Mouse (Mus musculus): Measurements from ENCODE around the gene Slc25a26. TPM values are rescaled to one million over a fixed set of nuclear protein-coding genes. Genes with fewer than 3 reads are reported as not detected.
A peak's percentile ranks its signal among the peaks of the same experiment; 100 is the strongest.

Slc25a26 gene
- polyA plus RNA-seq, 1 experiment from 2014 or later: 5.4 TPM

- Histone ChIP-seq H3K9ac (ENCODE audit: low read length) (no peak overlapping the region), H3K4me3 (ENCODE audit: low read depth, low read length) (no peak overlapping the region), H3K36me3 (ENCODE audit: control insufficient read depth, insufficient read depth, low read length) (peaks cover 17% of the 10 kb centered on the region), H3K4me1 (replicated peaks; ENCODE audit: control insufficient read depth, insufficient read depth) (peaks cover 6% of the 10 kb centered on the region; the same call in 1 of the 2 replicates), H3K4me2 (replicated peaks; ENCODE audit: low read depth) (no peak overlapping the region), H3K9me3 (ENCODE audit: control insufficient read depth, low read length) (no peaks in the 10 kb centered on the region), H3K27me3 (ENCODE audit: control insufficient read depth, insufficient read depth, low read length) (no peaks in the 10 kb centered on the region), H3K27ac (replicated peaks) (no peak overlapping the region)
- DNase-seq (ENCODE audit: low spot score) (no peak), ATAC-seq (ENCODE audit: low FRiP score, low TSS enrichment) (no peak)
- no peak for TF ChIP-seq CTCF (IDR thresholded peaks at IDR 0.05; ENCODE audit: low read depth)
- no peak for TF ChIP-seq EP300 (optimal IDR thresholded peaks at IDR 0.05)
- 45% methylated on average over 6 of the region's 6 CpGs for WGBS
These were observed 128.7 kb downstream of the Slc25a26 start for GRCm38 (mm10) chr6:94628787-94629186.

GRCm38 (mm10) chr6:94631051-94631778 is 131.1 kb downstream of the Slc25a26 start:
- H3K4me1 ChIP-seq (replicated peaks; ENCODE audit: control insufficient read depth, insufficient read depth): peaks cover 8% of the 10 kb centered on the region; the same call in 1 of the 2 replicates
- H3K27me3 ChIP-seq (ENCODE audit: control insufficient read depth, insufficient read depth, low read length): no peaks in the 10 kb centered on the region
- H3K36me3 ChIP-seq (ENCODE audit: control insufficient read depth, insufficient read depth, low read length): no peaks in the 10 kb centered on the region; the same call in 1 of the 2 replicates
- H3K4me2 ChIP-seq (replicated peaks; ENCODE audit: low read depth): no peak overlapping the region
- H3K4me3 ChIP-seq (ENCODE audit: low read depth, low read length): no peak overlapping the region
- 44% methylated on average over 7 of the region's 7 CpGs for WGBS
- DNase-seq (ENCODE audit: low spot score): no peak
- peak overlapping the region; percentile 45 for H3K27ac ChIP-seq (replicated peaks)
- ATAC-seq (ENCODE audit: low FRiP score, low TSS enrichment): no peak
- H3K9me3 ChIP-seq (ENCODE audit: control insufficient read depth, low read length): no peaks in the 10 kb centered on the region
- TF ChIP-seq CTCF (IDR thresholded peaks at IDR 0.05; ENCODE audit: low read depth): no peak
- H3K9ac ChIP-seq (ENCODE audit: low read length): no peak overlapping the region; the same call in 1 of the 2 replicates

GRCm38 (mm10) chr6:94631779-94632082 is 131.6 kb downstream of the Slc25a26 start:
- Histone ChIP-seq H3K4me1 (replicated peaks; ENCODE audit: control insufficient read depth, insufficient read depth) (peaks cover 10% of the 10 kb centered on the region; the same call in 1 of the 2 replicates), H3K27me3 (ENCODE audit: control insufficient read depth, insufficient read depth, low read length) (no peaks in the 10 kb centered on the region), H3K4me3 (ENCODE audit: low read depth, low read length) (no peak overlapping the region), H3K9ac (ENCODE audit: low read length) (no peak overlapping the region; the same call in 1 of the 2 replicates), H3K27ac (replicated peaks) (peak overlapping the region; percentile 45), H3K9me3 (ENCODE audit: control insufficient read depth, low read length) (no peaks in the 10 kb centered on the region), H3K4me2 (replicated peaks; ENCODE audit: low read depth) (no peak overlapping the region), H3K36me3 (ENCODE audit: control insufficient read depth, insufficient read depth, low read length) (no peaks in the 10 kb centered on the region; the same call in 1 of the 2 replicates)
- ATAC-seq (ENCODE audit: low FRiP score, low TSS enrichment): no peak
- 63% methylated on average over 6 of the region's 6 CpGs for WGBS
- no peak for DNase-seq (ENCODE audit: low spot score)
- TF ChIP-seq CTCF (IDR thresholded peaks at IDR 0.05; ENCODE audit: low read depth) (no peak), EP300 (optimal IDR thresholded peaks at IDR 0.05) (no peak)

- H3K9ac ChIP-seq (ENCODE audit: low read length): no peak overlapping the region
- ATAC-seq (ENCODE audit: low FRiP score, low TSS enrichment): no peak
- WGBS: 60% methylated on average over 4 of the region's 4 CpGs
- DNase-seq (ENCODE audit: low spot score): no peak
- no peak overlapping the region for H3K4me2 ChIP-seq (replicated peaks; ENCODE audit: low read depth)
- no peaks in the 10 kb centered on the region for H3K9me3 ChIP-seq (ENCODE audit: control insufficient read depth, low read length)
- H3K4me3 ChIP-seq (ENCODE audit: low read depth, low read length): no peak overlapping the region
- H3K27me3 ChIP-seq (ENCODE audit: control insufficient read depth, insufficient read depth, low read length): no peaks in the 10 kb centered on the region
- H3K36me3 ChIP-seq (ENCODE audit: control insufficient read depth, insufficient read depth, low read length): no peaks in the 10 kb centered on the region
- peaks cover 11% of the 10 kb centered on the region; the same call in 1 of the 2 replicates for H3K4me1 ChIP-seq (replicated peaks; ENCODE audit: control insufficient read depth, insufficient read depth)
- TF ChIP-seq EP300 (optimal IDR thresholded peaks at IDR 0.05): no peak
- TF ChIP-seq CTCF (IDR thresholded peaks at IDR 0.05; ENCODE audit: low read depth): no peak
- H3K27ac ChIP-seq (replicated peaks): peak overlapping the region; percentile 40; the same call in 1 of the 2 replicates
These were observed 134.1 kb downstream of the Slc25a26 start for GRCm38 (mm10) chr6:94634274-94634673.

- TF ChIP-seq CTCF (IDR thresholded peaks at IDR 0.05; ENCODE audit: low read depth): no peak
- no peak for TF ChIP-seq EP300 (optimal IDR thresholded peaks at IDR 0.05)
- Histone ChIP-seq H3K9ac (ENCODE audit: low read length) (no peak overlapping the region), H3K4me1 (replicated peaks; ENCODE audit: control insufficient read depth, insufficient read depth) (peaks cover 11% of the 10 kb centered on the region; the same call in 1 of the 2 replicates), H3K4me2 (replicated peaks; ENCODE audit: low read depth) (no peak overlapping the region), H3K9me3 (ENCODE audit: control insufficient read depth, low read length) (no peaks in the 10 kb centered on the region), H3K36me3 (ENCODE audit: control insufficient read depth, insufficient read depth, low read length) (no peaks in the 10 kb centered on the region), H3K4me3 (ENCODE audit: low read depth, low read length) (no peak overlapping the region), H3K27ac (replicated peaks) (no peak overlapping the region; the same call in 1 of the 2 replicates), H3K27me3 (ENCODE audit: control insufficient read depth, insufficient read depth, low read length) (no peaks in the 10 kb centered on the region)
- 48% methylated on average over 9 of the region's 9 CpGs for WGBS
- DNase-seq (ENCODE audit: low spot score) (no peak), ATAC-seq (ENCODE audit: low FRiP score, low TSS enrichment) (no peak)
These were observed 134.6 kb downstream of the Slc25a26 start for GRCm38 (mm10) chr6:94634710-94635109.

- H3K36me3 ChIP-seq (ENCODE audit: control insufficient read depth, insufficient read depth, low read length): no peaks in the 10 kb centered on the region
- DNase-seq (ENCODE audit: low spot score): no peak
- peak; percentile 18; the same call in 1 of the 2 replicates for ATAC-seq (ENCODE audit: low FRiP score, low TSS enrichment)
- H3K9me3 ChIP-seq (ENCODE audit: control insufficient read depth, low read length): no peaks in the 10 kb centered on the region
- H3K27me3 ChIP-seq (ENCODE audit: control insufficient read depth, insufficient read depth, low read length): no peaks in the 10 kb centered on the region
- H3K9ac ChIP-seq (ENCODE audit: low read length): no peak overlapping the region
- H3K4me3 ChIP-seq (ENCODE audit: low read depth, low read length): no peak overlapping the region
- H3K27ac ChIP-seq (replicated peaks): 0 out of 2 replicates have a peak overlapping the region, but pooled peaks have one; percentile 30
- no peak overlapping the region for H3K4me2 ChIP-seq (replicated peaks; ENCODE audit: low read depth)
- peaks cover 11% of the 10 kb centered on the region; the same call in 1 of the 2 replicates for H3K4me1 ChIP-seq (replicated peaks; ENCODE audit: control insufficient read depth, insufficient read depth)
- TF ChIP-seq CTCF (IDR thresholded peaks at IDR 0.05; ENCODE audit: low read depth): no peak
- TF ChIP-seq EP300 (optimal IDR thresholded peaks at IDR 0.05): no peak
- 50% methylated on average over 1 of the region's 1 CpGs for WGBS
These were observed 135.2 kb downstream of the Slc25a26 start for GRCm38 (mm10) chr6:94635343-94635742.
